Mouse (Mus musculus) liver, embryonic 14.5 days (tissue): ENCODE results near the gene Hmgcs2. TPM values are rescaled to one million over a fixed set of nuclear protein-coding genes. Genes with fewer than 3 reads are reported as not detected.

Source experiments
- ATAC-seq: fragments of 200-750 bp; cut with Nextera tagmentation; 2 replicates; pipeline ENCODE4 v1.8.0; 2017; ENCODE audit warnings: moderate number of reproducible peaks, mild to moderate bottlenecking, moderate library complexity; ENCODE audit not compliant: insufficient read depth
- DNase-seq, 3 experiments: peaks; one replicate each; pipeline ENCODE4 v3.0.0-alpha.2; 2012 to 2013; ENCODE audit warnings: low read depth in 3 of 3, low spot score in 3 of 3
- H3K27ac ChIP-seq: fragments of 300-500 bp; sonication (generic); 2 replicates; pipeline ENCODE4 v1.5.1; 2014; ENCODE audit warnings: moderate library complexity, mild to moderate bottlenecking, control low read depth, inconsistent platforms
- H3K27me3 ChIP-seq: fragments of 300-500 bp; sonication (generic); 2 replicates; pipeline ENCODE4 v1.6.1; 2014; ENCODE audit warnings: mild to moderate bottlenecking, low read length, moderate library complexity; ENCODE audit not compliant: control insufficient read depth, insufficient read depth
- H3K36me3 ChIP-seq: fragments of 300-500 bp; sonication (generic); replicated peaks from 2 replicates; pipeline ENCODE4 v1.6.1; 2014; ENCODE audit warnings: low read depth; ENCODE audit not compliant: control insufficient read depth, insufficient read depth
- H3K4me1 ChIP-seq, 2 experiments: fragments of 200-500 bp in 1 of 2; fragments of 300-500 bp in 1 of 2; sonication (generic) in 1 of 2; replicated peaks; 2 replicates each; pipeline ENCODE4 v1.6.1; 2012 to 2014; ENCODE audit warnings: antibody characterized with exemption in 1 of 2, inconsistent platforms in 1 of 2, low read length in 1 of 2; ENCODE audit not compliant: control insufficient read depth in 2 of 2, insufficient read depth in 2 of 2
- H3K4me2 ChIP-seq: fragments of 300-500 bp; sonication (generic); 2 replicates; pipeline ENCODE4 v1.6.1; 2014; ENCODE audit warnings: low read depth, mild to moderate bottlenecking, control low read depth, moderate library complexity
- H3K4me3 ChIP-seq, 2 experiments: fragments of 200-500 bp in 1 of 2; fragments of 300-500 bp in 1 of 2; sonication (generic) in 1 of 2; 2 replicates each; pipeline ENCODE4 v1.5.1; 2012 to 2014; ENCODE audit warnings: low read depth in 2 of 2, low read length in 2 of 2, mild to moderate bottlenecking in 2 of 2, control low read depth in 1 of 2, inconsistent platforms in 1 of 2, moderate library complexity in 1 of 2; ENCODE audit not compliant: insufficient read depth in 1 of 2
- H3K9ac ChIP-seq: fragments of 300-500 bp; sonication (generic); replicated peaks from 2 replicates; pipeline ENCODE4 v1.6.1; 2014; ENCODE audit warnings: mild to moderate bottlenecking, control low read depth, moderate library complexity
- H3K9me3 ChIP-seq: fragments of 300-500 bp; sonication (generic); 2 replicates; pipeline ENCODE4 v1.6.1; 2016; ENCODE audit warnings: low read length, mixed read lengths; ENCODE audit not compliant: control insufficient read depth
- CTCF ChIP-seq: IDR thresholded peaks from 2 replicates; pipeline ENCODE4 v1.5.1; 2016; ENCODE audit warnings: antibody characterized with exemption, low read depth, control low read depth
- EP300 ChIP-seq: IDR thresholded peaks from 2 replicates; pipeline ENCODE4 v1.6.1; 2016; ENCODE audit warnings: antibody characterized with exemption, low read depth
- WGBS: fragments of 180-500 bp; shearing (Covaris S2); extraction: QIAGEN DNeasy Blood & Tissue Kit; methylation state at CpG from one replicate; pipeline ENCODE4 v1.1.7; 2014; ENCODE audit not compliant: insufficient replicate concordance; 5-methylcytosine and 5-hydroxymethylcytosine counted together
- polyA plus RNA-seq, 2 experiments: library from polyadenylated mRNA; depleted of rRNA in 1 of 2; stranded (reverse) in 1 of 2; unstranded in 1 of 2; fragments of >200 nt; fragmentation: Nextera tagmentation in 1 of 2; extraction: Ambion mirVana in 1 of 2; gene quantifications; 2 replicates each; pipeline versions ENCODE4 v1.2.1 to v1.2.3; 2012 to 2014

Hmgcs2 gene
- polyA plus RNA-seq, 2 experiments = 32.1 to 85.7 TPM

DNA sequence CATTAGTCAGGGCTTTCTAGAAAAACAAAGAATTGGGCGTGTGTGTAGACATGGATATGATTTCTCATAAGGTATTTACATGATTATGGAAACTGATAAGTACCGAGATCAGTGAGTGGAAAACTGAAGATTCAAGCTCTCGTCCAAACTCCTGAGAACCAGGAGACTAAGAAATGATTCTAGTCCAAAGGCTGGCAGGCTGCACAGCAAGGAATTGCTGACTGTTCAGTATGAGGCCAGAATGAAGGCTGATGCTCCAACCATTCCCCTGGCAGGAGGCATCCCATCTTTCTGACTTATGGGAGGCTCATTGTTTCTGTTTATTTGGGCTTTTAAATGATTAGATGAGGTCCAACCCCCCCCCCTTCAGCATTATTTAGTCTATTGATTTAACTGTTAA is 19.7 kb upstream of the Hmgcs2 start:
- DNase-seq = no peak
- H3K4me2 ChIP-seq = no peak overlapping the region
- H3K4me3 ChIP-seq = no peak overlapping the region
- no peaks in the 10 kb centered on the region for H3K36me3 ChIP-seq
- H3K27me3 ChIP-seq = no peaks in the 10 kb centered on the region
- WGBS = 55% methylated on average over 3 of the region's 3 CpGs
- no peak for TF ChIP-seq CTCF
- TF ChIP-seq EP300 = no peak
- H3K9ac ChIP-seq = no peak overlapping the region
- H3K4me1 ChIP-seq = peaks cover 6 to 12% of the 10 kb centered on the region in 2 experiments
- no peak for ATAC-seq
- H3K27ac ChIP-seq = no peak overlapping the region
- no peaks in the 10 kb centered on the region for H3K9me3 ChIP-seq

DNA sequence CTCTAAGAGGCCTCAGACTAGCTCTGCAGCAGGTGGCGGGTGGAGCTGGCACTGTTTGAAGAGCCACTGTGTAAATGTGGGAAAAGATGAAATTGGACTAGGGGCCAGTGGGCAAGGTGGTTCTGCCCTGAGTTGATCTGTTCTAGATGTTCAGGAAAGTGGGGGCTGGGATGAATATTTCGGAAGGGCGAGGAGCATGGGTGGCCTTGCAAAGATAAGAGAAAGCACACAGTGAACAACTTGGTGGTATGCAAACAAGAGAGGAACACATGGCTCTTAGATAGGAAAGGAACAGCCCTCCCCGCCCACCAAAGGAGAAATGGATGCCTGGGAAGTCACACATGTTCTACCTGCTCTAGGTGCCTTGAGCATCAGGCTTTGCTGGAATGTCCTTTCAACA is 18.8 kb upstream of the Hmgcs2 start:
- WGBS = 22% methylated on average over 4 of the region's 4 CpGs
- peaks cover 6 to 12% of the 10 kb centered on the region in 2 experiments for H3K4me1 ChIP-seq
- TF ChIP-seq EP300 = no peak
- no peak for TF ChIP-seq CTCF
- no peak overlapping the region for H3K4me3 ChIP-seq
- no peak overlapping the region for H3K9ac ChIP-seq
- peak; percentile 83 for ATAC-seq
- no peaks in the 10 kb centered on the region for H3K9me3 ChIP-seq
- H3K36me3 ChIP-seq = no peaks in the 10 kb centered on the region
- H3K27me3 ChIP-seq = no peaks in the 10 kb centered on the region
- no peak for DNase-seq
- no peak overlapping the region for H3K4me2 ChIP-seq
- H3K27ac ChIP-seq = no peak overlapping the region

DNA sequence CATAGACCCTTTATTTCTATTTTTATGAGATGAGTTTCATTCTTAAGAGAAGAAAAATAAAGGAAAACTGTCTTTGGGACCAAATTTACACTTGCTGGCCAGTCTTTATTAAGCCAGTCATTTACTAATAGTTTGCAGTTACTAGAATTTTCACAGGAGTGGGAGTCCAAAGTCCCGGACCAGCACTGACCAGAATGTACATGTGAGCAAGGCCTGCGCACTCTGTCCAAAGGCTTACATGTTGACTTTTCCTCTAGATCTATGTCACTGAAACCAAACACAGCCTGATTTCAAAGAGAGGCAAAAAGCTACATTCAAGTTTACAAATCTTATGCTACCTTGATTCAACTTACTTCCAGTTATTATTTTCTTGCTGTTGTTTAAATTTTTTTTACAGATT is 18.1 kb upstream of the Hmgcs2 start:
- no peak overlapping the region for H3K4me2 ChIP-seq
- H3K27ac ChIP-seq = no peak overlapping the region; the same call in 1 of the 2 replicates
- H3K4me3 ChIP-seq = no peak overlapping the region
- 76% methylated on average over 2 of the region's 2 CpGs for WGBS
- DNase-seq = no peak
- ATAC-seq = peak; percentile 34; the same call in 1 of the 2 replicates
- H3K9ac ChIP-seq = no peak overlapping the region
- TF ChIP-seq CTCF = no peak
- TF ChIP-seq EP300 = no peak
- H3K9me3 ChIP-seq = no peaks in the 10 kb centered on the region
- H3K4me1 ChIP-seq = peaks cover 6 to 15% of the 10 kb centered on the region in 2 experiments
- H3K36me3 ChIP-seq = no peaks in the 10 kb centered on the region
- H3K27me3 ChIP-seq = no peaks in the 10 kb centered on the region

DNA sequence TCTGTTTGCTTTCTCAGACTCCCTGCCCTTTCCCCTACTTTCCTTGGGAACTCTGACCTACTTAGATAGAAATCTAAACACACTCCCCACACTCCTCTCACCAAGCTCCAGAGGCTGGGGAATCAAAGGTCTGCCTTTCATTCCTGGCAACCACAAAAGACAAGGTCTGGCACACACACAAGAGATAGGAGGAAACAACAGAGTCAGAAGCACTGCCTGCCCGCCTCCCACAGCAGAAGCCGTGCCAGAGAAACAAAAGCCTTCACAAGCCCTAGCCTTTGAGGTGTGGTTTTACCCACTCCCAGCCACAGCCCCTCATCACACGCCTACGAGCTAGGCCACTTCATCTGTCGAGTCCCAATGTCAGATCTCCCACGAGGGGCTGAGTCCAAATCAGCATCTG is 13.0 kb upstream of the Hmgcs2 start:
- Histone ChIP-seq H3K9ac (no peak overlapping the region), H3K27ac (no peak overlapping the region), H3K4me3 (no peak overlapping the region), H3K36me3 (no peaks in the 10 kb centered on the region), H3K9me3 (no peaks in the 10 kb centered on the region), H3K4me2 (no peak overlapping the region), H3K4me1 (peaks cover 0 to 17% of the 10 kb centered on the region in 2 experiments; a peak in 2 of 4 replicates), H3K27me3 (no peaks in the 10 kb centered on the region)
- TF ChIP-seq CTCF = no peak
- TF ChIP-seq EP300 = no peak
- WGBS = 23% methylated on average over 6 of the region's 6 CpGs
- peak; percentile 26; the same call in 1 of the 2 replicates for ATAC-seq
- DNase-seq = no peak

DNA sequence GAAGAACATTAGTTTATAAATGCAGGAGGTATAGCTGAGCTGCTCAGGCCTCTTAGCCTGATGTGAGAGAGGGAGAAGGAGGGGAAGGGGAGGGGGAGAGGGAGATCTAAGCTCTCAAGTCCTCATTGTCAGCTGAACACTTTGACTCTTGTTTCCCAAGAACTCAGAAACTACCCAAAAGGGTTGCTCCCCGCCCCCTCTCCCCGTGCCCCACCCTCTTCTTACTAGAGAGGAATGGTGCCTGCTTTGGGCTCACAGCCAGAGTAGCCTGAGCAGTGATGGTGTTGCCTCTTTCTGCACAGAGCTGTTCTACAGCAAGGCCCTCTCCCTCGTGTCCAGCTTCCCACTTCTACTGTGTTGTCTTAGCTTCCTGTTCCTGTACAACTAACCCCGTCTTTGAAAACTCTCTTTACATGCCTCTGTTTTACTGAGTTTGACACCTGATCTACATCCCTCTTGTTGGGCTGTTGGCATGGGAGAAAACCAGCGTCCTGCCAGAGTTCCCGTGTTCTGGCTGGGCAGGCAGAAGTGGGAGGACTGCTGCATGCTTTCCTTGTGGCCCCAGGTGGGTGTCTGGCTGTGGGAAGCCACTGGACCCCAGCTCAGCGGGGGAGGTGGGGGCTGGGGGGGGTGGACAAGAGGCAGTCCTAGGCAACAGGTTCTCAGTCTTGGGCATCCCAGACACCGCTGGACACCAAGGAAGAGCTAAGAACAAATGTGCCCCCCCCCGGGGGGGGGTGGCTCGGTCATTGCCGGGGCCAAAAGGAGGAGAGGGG is 6.4 kb upstream of the Hmgcs2 start:
- no peak for DNase-seq
- peaks cover 0 to 8% of the 10 kb centered on the region in 2 experiments; a peak in 2 of 4 replicates for H3K4me1 ChIP-seq
- H3K36me3 ChIP-seq = no peaks in the 10 kb centered on the region
- WGBS = 44% methylated on average over 11 of the region's 11 CpGs
- ATAC-seq = no peak
- H3K9ac ChIP-seq = no peak overlapping the region
- no peak for TF ChIP-seq EP300
- no peak for TF ChIP-seq CTCF
- no peaks in the 10 kb centered on the region for H3K27me3 ChIP-seq
- H3K4me2 ChIP-seq = no peak overlapping the region
- H3K27ac ChIP-seq = no peak overlapping the region
- no peaks in the 10 kb centered on the region for H3K9me3 ChIP-seq
- H3K4me3 ChIP-seq = no peak overlapping the region
